Mouse (Mus musculus) mouse embryonic stem cell (cell line): ENCODE data around the gene Cbln3.

Experiments
- in situ Hi-C, 2 experiments: fragments of 300-500 bp; cut with MboI; formaldehyde crosslinking; loops; 1 replicate in 1 of 2; 3 replicates in 1 of 2; pipeline ENCODE4 v1.14.3; 2019 to 2020; ENCODE audit warnings: low sequenced_read_pairs in 2 of 2, low pct_unique_long_range_greater_than_20kb in 1 of 2, mixed read lengths in 1 of 2; ENCODE audit not compliant: unreplicated experiment in 1 of 2

Cbln3 gene

GRCm38 (mm10) chr14:55884166-55884565, at the start of gene Cbln3:
TSS of gene Cbln3 (minus strand) at chr14:55884392.
- in situ Hi-C loops: no loop called here

DNA sequence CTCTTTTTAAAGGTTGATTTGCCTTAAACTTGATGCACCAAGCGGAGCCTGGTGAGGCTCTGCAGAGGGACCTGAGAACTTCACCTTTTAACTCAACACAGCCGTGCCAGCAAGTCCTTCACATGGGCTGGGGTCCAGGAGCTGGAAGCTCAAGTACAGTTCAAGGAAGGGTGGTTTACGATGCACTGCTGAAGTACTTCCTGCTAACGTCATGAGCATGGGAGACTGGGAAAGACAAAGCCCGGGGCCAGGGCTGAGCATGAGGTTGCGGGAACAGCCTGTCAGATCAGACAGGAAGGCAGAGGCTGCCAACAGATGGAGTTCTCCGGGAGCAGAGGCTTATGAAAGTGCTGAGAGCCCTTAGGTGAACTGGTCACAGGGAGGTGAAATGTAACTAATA, 49.4 kb upstream of the Cbln3 start:
- in situ Hi-C loops: no loop called here

GRCm38 (mm10) chr14:55929263-55929997, 45.2 kb upstream of the Cbln3 start:
- in situ Hi-C loops: no loop called here

- in situ Hi-C loops: no loop called here
Observed at GRCm38 (mm10) chr14:55926847-55927246, 42.7 kb upstream of the Cbln3 start.

DNA sequence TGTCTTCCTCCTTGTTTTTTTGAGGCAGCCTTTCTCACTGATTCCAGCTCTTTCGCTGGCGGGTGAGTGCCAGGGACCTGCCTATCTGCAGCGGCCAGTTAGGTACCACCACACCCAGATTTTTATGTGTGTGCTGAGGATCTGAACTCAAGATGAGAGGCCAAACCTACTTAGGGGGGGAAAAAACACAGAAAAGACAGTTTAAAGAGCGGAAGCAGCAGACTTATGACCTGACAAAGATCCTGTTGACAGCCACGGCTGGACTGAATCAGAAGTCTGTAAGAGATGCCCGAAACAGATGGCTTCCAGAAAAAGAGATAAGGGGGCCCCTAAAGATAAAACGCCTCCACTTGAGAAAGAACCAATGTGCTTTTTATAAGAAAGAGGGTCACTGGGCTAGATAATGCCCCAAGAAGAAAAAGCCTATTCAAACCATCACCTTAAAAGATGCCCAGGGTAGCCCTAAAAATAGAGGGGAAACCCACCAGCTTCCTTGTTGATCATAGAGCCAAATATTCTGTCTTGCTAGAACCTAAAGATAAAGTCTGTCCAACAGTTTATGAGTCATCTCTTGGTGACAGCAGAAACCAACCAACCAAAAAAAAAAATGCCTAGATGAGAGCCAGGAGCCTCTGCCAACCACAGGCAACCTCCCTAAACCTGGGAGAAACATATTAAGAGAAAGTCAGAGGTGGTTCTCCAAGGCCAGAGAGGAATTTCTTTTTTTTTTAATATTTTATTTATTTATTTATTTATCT, 38.5 kb upstream of the Cbln3 start:
- in situ Hi-C loops: no loop called here

DNA sequence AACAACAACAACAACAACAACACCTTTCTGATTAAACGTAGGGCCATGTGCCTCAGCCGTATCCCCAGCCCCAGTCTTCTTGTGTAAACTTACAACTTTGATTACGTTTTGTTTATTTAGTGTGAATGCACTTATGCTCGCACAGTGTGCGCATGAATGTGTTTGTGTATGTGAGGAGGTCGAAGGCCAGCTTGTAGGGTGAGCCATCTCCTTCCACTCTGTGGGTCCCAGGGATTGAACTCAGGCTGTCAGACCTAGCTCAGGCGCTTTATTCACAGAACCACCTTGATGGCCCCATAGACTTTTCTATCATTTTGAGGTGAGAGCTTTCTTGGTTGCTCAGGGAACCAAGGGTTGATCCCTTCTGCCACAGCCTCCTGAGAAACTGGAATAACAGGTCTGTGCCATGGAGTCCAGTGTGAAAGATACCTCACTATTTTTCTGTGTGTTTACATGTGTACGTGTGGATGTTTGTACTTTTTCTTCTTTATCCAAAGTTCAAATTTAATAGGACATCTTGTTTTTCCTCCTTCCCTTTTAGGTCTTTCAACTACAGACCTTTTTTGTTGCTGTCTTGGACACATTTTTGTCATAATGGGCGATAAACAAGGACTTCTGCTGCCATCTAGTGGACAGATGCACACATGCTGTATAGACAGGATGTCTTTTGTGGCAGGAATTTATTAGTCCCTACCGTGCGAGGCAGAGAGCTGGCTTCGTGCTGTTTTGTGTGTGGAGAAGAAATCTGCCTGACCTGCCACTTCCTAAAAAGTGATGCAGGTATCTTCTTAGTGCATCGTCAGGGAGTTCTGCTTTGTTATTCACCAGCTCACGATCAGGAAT, 34.3 kb upstream of the Cbln3 start:
- in situ Hi-C loops: loop anchor here in 1 of 2 experiments (10.0 kb wide), 1 partner anchor 64 kb away; the partner anchor contains the start of gene Nynrin

GRCm38 (mm10) chr14:55913406-55913805, 29.2 kb upstream of the Cbln3 start:
- in situ Hi-C loops: loop anchor here in 1 of 2 experiments (5.0 to 10.0 kb wide), 2 partner anchors 36 to 59 kb away; partner anchors contain the start of gene Nynrin

GRCm38 (mm10) chr14:55905518-55905917, 21.3 kb upstream of the Cbln3 start:
- in situ Hi-C loops: no loop called here

- in situ Hi-C loops: no loop called here
Observed at GRCm38 (mm10) chr14:55900414-55900755, 16.2 kb upstream of the Cbln3 start.

DNA sequence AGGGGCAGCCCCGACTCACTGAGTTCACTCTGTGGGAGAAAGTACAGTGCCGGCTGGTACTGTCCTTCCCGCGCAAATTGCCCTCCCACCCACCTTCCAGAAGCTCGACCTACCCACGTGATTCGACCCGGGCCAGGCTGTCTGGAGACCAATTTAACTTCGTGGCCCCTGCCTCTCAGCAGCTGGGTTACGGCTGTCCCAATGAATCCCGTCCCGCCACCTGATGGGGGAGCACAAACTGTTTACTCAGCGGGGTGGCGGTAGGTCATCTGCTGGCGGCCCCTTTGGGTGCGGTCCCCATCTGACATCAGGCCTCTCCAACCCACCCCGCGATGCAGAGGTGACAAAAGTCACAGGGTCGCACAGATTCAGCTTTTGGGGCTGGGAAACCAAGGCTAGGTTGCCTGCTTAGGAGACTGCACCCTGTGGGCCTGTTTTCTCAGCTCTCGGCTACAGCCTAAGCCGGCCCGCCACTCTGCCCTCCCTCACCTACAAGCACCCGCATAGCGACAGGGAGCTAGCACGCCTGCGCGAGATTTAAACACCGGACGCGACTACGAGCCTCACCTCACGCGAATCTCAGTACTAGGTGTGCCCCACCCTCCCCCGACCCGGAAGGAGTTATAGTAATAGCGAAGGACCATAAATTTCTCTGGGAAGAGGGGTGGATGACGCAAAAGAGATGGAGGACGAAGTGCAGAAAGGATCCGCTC, 15.7 kb upstream of the Cbln3 start, which contains the start of gene Sdr39u1:
TSS of gene Sdr39u1 (minus strand) at position 593 of the 713 bp plus-strand sequence.
- in situ Hi-C loops: no loop called here

GRCm38 (mm10) chr14:55898947-55899346, 14.8 kb upstream of the Cbln3 start:
- in situ Hi-C loops: no loop called here

GRCm38 (mm10) chr14:55897671-55898070, 13.5 kb upstream of the Cbln3 start:
- in situ Hi-C loops: no loop called here

- in situ Hi-C loops: no loop called here
Observed at GRCm38 (mm10) chr14:55886571-55887382, 2.6 kb upstream of the Cbln3 start.

DNA sequence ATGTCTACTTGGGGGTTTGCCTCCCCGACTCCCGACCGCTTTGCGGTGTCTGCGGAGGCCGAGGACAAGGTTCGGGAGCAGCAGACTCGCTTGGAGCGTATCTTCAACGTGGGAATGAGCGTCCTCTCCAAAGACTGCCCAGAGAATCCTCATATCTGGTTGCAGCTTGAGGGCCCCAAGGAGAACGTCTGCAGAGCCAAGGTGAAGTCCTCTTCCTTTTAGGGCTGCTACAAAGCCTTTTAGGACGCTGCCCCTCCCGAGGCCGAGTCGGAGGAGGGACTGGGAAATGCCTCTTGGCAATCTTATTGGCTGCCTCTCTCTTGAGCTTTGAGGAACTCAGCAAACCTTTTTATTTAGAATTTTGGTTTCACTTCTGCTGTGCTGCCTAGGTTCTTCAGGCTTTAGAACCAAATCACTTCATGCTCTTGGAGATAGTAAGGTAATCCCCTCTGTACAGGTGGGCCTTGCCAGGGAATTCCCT, 1.6 kb upstream of the Cbln3 start:
- in situ Hi-C loops: no loop called here

- in situ Hi-C loops: no loop called here
Observed at GRCm38 (mm10) chr14:55885114-55885790, 1.1 kb upstream of the Cbln3 start.

GRCm38 (mm10) chr14:55884713-55885113, 521 bp upstream of the Cbln3 start, which contains the start of gene Khnyn:
TSS of gene Khnyn (plus strand) at chr14:55884947.
- in situ Hi-C loops: no loop called here

GRCm38 (mm10) chr14:55883663-55884062, 529 bp downstream of the Cbln3 start:
- in situ Hi-C loops: no loop called here
